Mouse (Mus musculus): ENCODE measurements at regions not wholly inside any gene's neighbourhood (a gene's known extent, or its start where the extent isn't known, plus 50 kb on each side); places are given as distances from the start of the nearest gene placed in this dataset.

DNA sequence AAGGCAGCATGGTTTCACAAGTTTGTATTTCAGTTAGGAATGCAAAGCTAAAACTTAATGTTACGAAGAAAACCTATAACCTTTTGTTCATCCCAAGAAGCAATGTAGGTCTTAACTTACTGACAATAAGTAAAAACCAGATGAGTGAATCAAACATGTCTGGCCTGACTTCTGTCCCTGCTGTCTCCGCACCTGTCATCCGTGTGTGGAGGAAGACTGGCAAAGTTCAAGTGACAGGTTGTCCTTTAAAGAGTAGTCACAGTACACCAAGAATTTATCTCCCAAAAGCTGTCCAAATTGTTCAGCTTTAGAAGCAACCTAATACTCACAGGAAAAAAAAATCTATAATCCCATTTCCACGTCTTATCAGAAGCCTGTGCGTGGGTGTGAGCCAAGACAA is 146.3 kb upstream of the Gm10181 start:
- DNase-seq (ENCODE audit: low read depth, low spot score), result no peak

DNA sequence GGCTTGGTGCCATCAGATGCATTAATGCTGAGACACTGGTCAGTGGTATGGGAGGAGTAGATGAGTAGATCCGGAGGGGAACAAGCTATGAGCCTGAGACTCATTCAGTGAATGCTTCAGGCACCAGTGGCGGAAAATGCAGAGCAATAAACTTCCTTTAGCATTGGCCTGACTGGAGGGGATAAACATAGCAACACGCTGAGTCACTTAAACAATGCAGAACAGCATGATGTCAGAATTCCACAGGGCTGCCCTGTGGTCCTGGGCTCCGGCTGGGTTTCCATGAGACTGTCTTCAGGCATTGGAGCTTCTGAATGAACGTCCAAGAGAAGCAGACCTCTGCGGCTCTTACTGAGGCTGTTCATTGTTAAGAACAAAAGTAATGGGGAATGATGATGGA is 145.4 kb upstream of the Gm10181 start:
- DNase-seq (ENCODE audit: low read depth, low spot score), result peak; percentile 20

DNA sequence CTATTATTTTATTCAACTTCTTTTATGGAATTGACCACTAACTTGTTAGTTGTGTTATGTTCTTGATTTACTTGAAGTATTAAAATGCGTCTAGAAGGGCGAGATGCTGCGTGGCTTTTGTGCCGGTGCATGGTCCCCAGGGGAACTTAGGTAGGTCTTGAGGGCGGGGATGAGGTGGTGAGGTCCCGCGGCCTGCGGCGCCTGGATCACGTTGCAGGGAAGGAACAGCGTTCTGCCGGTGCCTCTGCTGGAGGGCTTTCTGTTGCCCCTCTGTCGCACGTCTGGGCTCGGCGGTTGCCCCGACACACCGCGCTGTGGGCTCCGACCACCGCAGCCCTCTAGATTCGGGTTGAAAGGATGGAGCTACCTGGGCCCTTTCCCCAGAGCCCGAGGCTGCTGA is 136.7 kb upstream of the Gm10181 start:
- no peak for DNase-seq (ENCODE audit: low read depth, low spot score)

DNA sequence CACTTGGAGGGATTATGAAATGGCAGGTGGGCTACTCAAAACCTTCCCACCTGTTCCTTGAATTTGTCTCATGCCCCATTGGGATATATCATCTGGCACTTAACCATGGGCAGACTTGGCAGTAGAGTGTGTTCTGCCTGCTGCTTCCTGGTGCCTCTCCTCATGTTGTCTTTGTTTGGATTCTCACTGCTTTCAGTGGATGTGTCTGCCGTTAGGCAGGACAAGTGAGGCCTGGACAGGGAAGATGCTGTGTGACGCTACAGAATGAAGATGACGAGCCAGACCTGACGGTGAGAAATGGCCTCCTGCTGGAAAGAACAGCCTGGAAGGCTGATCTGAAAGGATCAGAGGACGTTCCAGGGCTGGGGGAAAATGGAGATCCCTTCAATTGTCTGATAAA is 133.6 kb upstream of the Gm10181 start:
- DNase-seq (ENCODE audit: low read depth, low spot score), result no peak

DNA sequence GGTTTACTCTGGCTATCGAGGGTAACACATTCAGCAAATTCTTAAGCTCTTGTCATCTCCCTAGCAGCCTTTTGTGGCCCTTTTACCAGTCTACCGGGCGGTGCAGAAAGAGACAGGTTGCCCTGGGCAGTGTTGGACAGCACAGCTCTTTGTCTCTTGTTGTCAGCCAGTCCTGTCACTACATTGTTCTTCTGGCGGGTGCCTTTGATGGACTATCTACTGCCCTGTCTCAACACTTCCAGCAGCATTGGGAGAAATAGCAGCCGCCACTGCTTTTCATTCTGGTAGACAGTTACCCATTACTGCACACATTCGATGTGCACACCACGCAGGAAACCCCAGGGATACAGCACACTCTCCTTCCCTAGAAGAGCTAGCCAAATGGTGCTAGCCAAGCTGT is 132.7 kb upstream of the Gm10181 start:
- DNase-seq (ENCODE audit: low read depth, low spot score), result no peak

DNA sequence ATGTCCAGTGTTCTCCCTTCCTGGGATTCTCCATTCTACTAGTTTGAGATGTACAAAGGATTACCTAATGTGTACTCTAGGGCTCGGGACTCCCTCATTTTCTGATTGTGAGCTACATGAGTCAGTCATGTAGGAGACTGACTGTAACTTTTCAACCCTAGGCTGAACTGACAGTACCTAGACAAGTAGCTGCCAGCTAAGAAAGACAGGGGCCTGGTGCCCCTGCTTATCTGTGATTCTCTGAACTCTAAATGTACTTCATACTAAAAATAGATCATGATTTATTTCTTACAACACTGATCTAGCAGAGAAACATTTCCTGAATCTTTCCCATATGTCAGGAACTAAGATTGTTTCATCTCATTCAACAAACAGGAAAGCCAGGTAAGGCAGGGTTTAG is 125.9 kb upstream of the Gm10181 start:
- no peak for DNase-seq (ENCODE audit: low read depth, low spot score)

DNA sequence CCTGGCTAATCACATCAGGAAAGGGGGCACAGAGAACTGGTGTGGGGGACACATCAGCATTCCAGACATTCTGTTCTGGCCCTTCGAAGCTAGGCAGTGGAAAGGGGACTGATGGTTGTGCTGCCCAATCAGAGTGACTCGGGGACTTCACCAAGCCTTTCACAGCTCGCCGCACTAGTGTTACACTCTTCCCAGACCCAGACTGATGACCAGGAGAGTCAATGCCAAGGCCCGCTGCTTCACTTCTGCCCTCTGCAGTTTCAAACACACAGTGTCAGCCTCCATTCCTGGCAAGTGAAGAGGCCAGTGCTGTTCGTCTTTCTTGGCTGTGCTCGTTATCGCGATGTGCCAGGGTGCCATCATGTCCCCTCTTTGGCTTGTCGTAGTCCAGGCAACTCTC is 121.7 kb upstream of the Gm10181 start:
- no peak for DNase-seq (ENCODE audit: low read depth, low spot score)

DNA sequence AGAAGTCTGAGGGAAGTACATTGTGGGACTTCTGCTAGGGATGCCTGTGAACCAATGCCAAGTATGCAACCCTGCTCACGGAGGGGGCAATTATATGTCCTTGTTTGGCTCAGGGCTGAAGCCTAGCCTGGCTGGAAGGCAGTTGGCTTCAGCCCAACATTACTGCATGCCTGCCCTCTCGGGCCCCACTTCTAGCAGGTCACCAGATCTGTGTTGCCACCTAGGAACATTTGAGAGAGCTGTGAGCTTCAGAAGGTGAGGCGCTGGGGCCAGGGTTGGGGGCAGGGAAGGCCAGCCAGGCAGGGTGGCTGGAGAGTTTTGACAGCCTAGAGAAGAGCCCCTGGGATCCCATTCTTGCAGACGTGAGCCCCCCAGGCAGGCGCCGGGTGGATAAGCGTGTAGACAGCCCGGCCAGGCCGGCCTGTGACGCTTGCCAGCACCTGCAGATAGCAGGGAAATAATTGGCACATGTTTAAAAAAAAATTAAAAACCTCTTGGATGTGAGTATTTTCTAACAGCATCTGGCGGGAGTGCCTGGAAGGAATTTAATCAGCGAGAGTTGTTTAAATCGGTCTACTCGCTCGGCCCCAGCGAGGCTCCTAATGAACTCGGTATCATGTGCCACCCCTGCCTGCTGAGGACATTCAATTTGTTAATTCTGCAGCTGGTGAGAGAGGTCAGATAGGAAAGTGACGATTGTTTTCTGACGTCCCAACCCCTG is 115.0 kb upstream of the Gm10181 start:
- DNase-seq (ENCODE audit: low read depth, low spot score), result peak; percentile 2

DNA sequence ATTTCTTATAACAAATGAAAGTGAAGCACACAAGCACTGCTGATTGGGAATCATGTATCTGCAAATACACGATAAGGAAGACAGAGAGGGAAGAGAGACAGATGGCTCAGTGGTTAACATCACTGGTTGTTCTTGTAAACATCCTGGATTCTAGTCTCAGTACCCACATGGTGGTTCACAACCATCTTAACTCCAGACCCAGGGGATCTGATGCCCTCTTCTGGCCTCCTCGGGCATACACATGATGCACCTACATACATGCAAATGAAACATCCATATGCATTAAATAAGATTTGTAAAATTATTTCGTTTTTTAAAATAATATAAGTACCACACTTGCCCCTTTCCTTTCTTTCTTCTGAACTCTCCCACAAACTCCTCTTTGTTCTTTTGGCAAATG is 106.4 kb upstream of the Gm10181 start:
- peak; percentile 2 for DNase-seq (ENCODE audit: low read depth, low spot score)

DNA sequence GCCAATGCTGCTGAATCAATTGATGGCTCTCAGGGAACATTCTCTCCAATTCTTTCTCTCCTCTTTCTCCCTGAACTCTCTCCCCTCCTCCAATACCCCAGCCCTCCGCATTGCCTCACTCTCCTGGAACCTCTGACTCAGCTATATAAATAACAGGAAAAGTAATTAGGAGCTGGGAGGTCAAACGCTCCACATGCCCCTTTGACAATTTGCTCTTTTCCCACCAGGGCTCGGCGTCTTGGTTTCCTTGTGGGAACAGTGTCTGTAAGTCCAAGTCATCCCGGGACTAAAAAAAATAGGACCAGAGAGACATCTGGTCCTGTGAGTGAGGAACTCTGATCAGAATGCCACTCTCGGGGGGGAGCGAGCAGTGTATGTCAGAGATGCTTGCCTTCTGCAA is 94.7 kb upstream of the Gm10181 start:
- no peak for DNase-seq (ENCODE audit: low read depth, low spot score)

DNA sequence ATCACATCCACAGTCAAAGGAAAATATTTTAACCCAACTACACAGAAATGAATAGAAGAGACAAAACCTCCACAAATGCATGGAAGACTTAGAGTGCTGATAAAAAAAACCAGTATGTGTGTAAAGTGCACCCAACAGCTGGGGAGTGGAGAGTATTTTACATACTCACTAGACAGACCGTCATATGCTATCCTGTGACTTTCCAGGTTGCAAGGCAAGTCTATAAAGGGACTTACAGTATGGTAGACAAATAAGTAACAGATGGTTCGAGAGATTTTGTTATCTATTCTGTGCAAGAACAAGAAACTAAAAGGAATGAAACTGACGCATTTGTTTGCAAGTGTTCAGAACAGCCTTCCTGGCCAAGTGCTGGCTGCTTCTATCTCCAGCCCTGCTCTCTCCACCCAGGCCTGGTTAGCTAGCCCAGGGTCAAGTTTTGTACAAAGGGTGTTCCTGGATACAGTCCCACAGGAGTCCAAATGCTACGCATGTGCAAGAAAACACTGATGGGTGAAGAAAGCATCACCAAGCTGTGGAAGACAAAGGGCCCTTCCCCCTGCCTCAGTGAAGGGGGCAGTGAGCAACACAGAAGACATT is 68.0 kb upstream of the Gm10181 start:
- DNase-seq (ENCODE audit: low read depth, low spot score), result peak; percentile 66

DNA sequence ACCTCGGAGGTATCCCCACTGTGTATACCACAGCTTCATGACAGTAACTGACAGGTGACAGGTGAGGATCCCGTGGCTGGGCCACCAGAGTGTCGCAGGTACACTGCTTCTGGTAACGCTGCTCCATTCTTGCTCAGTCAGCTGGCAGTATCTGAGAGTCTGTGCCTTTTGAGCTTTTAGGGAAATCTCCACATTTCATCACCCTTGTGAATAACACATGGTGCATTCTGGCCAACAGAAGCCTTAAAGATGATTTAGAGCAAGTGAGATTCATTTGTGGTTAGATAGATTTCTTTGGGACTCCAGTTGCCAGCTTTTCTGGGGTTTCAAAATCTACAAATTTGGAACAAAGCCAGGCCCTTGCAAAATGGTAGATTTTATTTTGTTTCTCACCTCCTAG is 66.8 kb upstream of the Gm10181 start:
- DNase-seq (ENCODE audit: low read depth, low spot score), result no peak

DNA sequence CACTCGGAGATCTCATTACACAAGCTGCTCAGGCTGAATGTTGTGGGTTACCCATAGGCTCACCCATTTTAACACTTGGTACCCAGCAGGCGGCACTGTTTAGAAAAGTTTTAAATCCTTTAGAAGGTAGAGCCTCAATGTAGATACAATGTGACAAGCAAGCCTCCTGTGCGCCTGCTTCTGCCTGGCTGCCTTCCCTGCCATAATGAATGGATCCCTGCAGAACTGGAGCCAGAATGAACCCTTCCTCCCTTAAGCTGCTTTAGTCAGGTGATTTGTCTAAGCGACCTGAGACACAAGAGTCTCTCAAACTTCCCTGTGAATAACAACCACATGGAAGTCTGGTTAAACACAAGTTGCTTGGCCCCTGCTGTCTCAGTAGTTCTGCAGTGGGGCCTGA is 64.7 kb upstream of the Gm10181 start:
- DNase-seq (ENCODE audit: low read depth, low spot score), result no peak

DNA sequence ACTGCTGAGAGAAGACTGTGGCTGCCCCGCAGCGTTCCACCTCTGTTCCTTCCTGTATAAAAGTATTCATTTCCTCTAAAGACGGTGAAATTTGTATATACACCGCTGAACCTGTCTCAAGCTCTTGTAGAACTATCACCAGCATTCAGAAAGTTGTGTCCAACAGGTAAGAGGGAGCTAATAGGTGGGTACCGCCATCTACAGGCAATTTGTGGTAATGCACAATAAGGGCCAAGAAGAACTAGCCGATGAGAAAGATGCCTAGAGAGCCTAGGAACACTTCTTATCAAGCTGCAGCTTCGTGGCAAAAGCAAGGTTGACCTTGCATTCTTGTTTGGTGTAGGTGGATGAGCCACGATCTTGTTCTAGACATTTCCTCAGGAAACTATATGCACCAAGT is 61.6 kb upstream of the Gm10181 start:
- DNase-seq (ENCODE audit: low read depth, low spot score), result peak; percentile 79

DNA sequence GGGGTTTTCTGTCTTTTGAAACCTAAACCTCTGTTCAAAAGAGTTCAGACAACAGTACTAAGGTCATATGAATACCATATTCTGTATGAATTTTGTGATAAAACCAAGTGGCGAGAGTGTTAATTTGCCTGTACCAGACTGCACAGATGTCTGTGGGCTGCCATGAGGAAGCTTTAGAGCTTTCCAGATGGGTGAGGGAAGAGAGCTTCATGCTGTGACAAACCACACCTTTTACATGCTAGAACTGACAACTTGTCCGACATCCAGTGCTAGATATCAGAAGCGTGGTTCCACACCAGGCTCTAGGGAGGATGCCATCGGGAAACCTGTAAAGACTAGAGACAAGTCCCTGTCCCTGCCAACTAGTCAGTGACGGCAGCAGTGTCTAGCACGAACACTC is 60.9 kb upstream of the Gm10181 start:
- peak; percentile 71 for DNase-seq (ENCODE audit: low read depth, low spot score)

DNA sequence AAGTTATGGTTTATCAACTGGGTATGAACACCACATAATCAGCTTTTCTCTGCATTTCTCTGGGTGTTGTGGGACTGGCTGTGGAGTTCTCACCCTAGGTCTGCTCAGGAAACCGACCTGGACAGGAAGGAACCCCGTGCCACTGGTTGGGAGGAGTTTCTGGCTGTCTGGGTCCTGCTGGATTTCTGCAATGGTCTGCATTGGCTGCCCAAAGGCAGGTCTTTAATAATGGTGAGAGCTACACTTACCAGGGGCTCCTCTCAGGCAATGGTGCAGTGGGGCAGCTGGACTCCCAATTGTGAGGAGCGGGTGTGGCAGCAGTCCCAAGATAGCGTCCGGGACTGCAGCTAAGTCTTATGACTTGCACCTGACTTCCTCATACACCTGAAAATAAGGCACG is 57.8 kb upstream of the Gm10181 start:
- no peak for DNase-seq (ENCODE audit: low read depth, low spot score)

All from brain, adult 2 months (tissue).